ENCODE assay signal across 10 mouse cellular contexts in the genomic region with DNA sequence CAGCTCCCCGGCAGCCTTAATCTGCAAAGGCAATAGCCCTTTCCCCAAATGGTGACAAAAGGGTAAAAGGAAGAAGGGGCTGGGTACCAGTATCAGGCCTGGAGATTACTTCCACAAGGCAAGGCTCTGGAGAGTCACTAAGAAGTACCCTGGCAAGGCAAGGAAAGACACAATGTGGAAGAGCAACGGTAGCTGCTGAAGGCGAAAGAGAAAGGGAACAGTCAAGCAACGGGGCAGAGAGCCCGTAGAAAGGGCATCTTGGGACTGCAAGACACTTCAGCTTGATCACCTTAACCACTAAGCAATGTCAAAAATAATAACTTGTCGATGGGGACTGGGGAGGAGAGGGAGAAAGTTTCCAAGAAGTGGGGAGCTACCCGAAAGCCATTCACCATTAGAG.
DNase-seq lines count a peak whose midpoint lies in the region; ATAC-seq lines count a peak whose summit lies in the region.
"Had no signal": no experiment of that assay in that cellular context is flagged by ENCODE, and none has a peak within 500 bp of the region (broad histone marks: within the 10 kb centered on the region; RNA-seq: fewer than 3 reads in every experiment).

No protein-coding gene starts in this region.

- no peak overlapping the region; the same call in 1 of the 2 replicates for H3K27ac ChIP-seq in heart, embryonic 16.5 days (ENCODE audit: low read length)
- H3K27ac ChIP-seq in embryonic facial prominence, embryonic 12.5 days, result no peak overlapping the region
- H3K27ac ChIP-seq in hindbrain, embryonic 13.5 days, result no peak overlapping the region
- no peak overlapping the region for H3K27ac ChIP-seq in midbrain, embryonic 14.5 days (replicated peaks; ENCODE audit: low read depth, low read length)

- H3K4me1 ChIP-seq in heart, embryonic 16.5 days (ENCODE audit: control insufficient read depth, insufficient read depth, low read length), result peaks cover 45% of the 10 kb centered on the region
- H3K4me1 ChIP-seq in embryonic facial prominence, embryonic 12.5 days, result peaks cover 18% of the 10 kb centered on the region
- peaks cover 50% of the 10 kb centered on the region for H3K4me1 ChIP-seq in hindbrain, embryonic 13.5 days (replicated peaks)
- peaks cover 18% of the 10 kb centered on the region for H3K4me1 ChIP-seq in midbrain, embryonic 14.5 days (ENCODE audit: control insufficient read depth, insufficient read depth, low read length)

- DNase-seq in heart, adult 8-10 months (ENCODE audit: low spot score), result no peak
- DNase-seq in midbrain, embryonic 14.5 days, result no peak
- no peak for DNase-seq in adrenal gland, postnatal 4 days (ENCODE audit: low spot score in 2 of 2)
- DNase-seq in gastrocnemius, adult 18-20 months (ENCODE audit: low spot score), result no peak
- DNase-seq in layer of hippocampus, adult 8-10 months (ENCODE audit: low spot score in 2 of 2), result no peak
- DNase-seq: adrenal gland, postnatal 36 days; lung, postnatal 14 days had no signal

- no peak overlapping the region for H3K9ac ChIP-seq in heart, embryonic 16.5 days (ENCODE audit: low read length)
- H3K9ac ChIP-seq in embryonic facial prominence, embryonic 12.5 days, result peak overlapping the region; percentile 78
- H3K9ac ChIP-seq in hindbrain, embryonic 13.5 days, result peak overlapping the region; percentile 91
- H3K9ac ChIP-seq in midbrain, embryonic 14.5 days (replicated peaks; ENCODE audit: low read length), result peak overlapping the region; percentile 87

- WGBS in heart, embryonic 16.5 days, result 36% methylated on average over 7 of the region's 7 CpGs
- WGBS in embryonic facial prominence, embryonic 12.5 days, result 15% methylated on average over 7 of the region's 7 CpGs
- 22% methylated on average over 7 of the region's 7 CpGs for WGBS in hindbrain, embryonic 13.5 days
- WGBS in midbrain, embryonic 14.5 days, result 15% methylated on average over 7 of the region's 7 CpGs

- no peaks in the 10 kb centered on the region for H3K36me3 ChIP-seq in heart, embryonic 16.5 days (ENCODE audit: control insufficient read depth, insufficient read depth)
- H3K36me3 ChIP-seq in embryonic facial prominence, embryonic 12.5 days, result no peaks in the 10 kb centered on the region
- H3K36me3 ChIP-seq in hindbrain, embryonic 13.5 days, result no peaks in the 10 kb centered on the region
- no peaks in the 10 kb centered on the region for H3K36me3 ChIP-seq in midbrain, embryonic 14.5 days (ENCODE audit: control insufficient read depth, insufficient read depth, low read length)

- H3K4me2 ChIP-seq in heart, embryonic 16.5 days (ENCODE audit: low read depth, low read length), result peak overlapping the region; percentile 99
- H3K4me2 ChIP-seq in embryonic facial prominence, embryonic 12.5 days (replicated peaks), result peak overlapping the region; percentile 92
- peak overlapping the region; percentile 82 for H3K4me2 ChIP-seq in hindbrain, embryonic 13.5 days
- peak overlapping the region; percentile 86 for H3K4me2 ChIP-seq in midbrain, embryonic 14.5 days (ENCODE audit: low read length)

- H3K4me3 ChIP-seq in heart, embryonic 16.5 days (ENCODE audit: low read length), result peak overlapping the region; percentile 74
- peak overlapping the region; percentile 70 for H3K4me3 ChIP-seq in embryonic facial prominence, embryonic 12.5 days
- H3K4me3 ChIP-seq in hindbrain, embryonic 13.5 days, result peak overlapping the region; percentile 77
- peak overlapping the region; percentile 68 for H3K4me3 ChIP-seq in midbrain, embryonic 14.5 days (replicated peaks; ENCODE audit: low read depth, low read length)

- no peak for ATAC-seq in heart, embryonic 16.5 days (replicated peaks; ENCODE audit: extremely low read depth, insufficient read depth, low FRiP score)
- ATAC-seq in embryonic facial prominence, embryonic 12.5 days (ENCODE audit: insufficient number of reproducible peaks, insufficient read depth, low FRiP score, low TSS enrichment), result no peak
- ATAC-seq in hindbrain, embryonic 13.5 days (ENCODE audit: low FRiP score), result no peak
- no peak for ATAC-seq in midbrain, embryonic 14.5 days (ENCODE audit: low FRiP score, low TSS enrichment)

- no peaks in the 10 kb centered on the region for H3K9me3 ChIP-seq in heart, embryonic 16.5 days (replicated peaks; ENCODE audit: control insufficient read depth, low read length)
- H3K9me3 ChIP-seq in embryonic facial prominence, embryonic 12.5 days, result no peaks in the 10 kb centered on the region
- H3K9me3 ChIP-seq in hindbrain, embryonic 13.5 days, result no peaks in the 10 kb centered on the region
- H3K9me3 ChIP-seq in midbrain, embryonic 14.5 days (ENCODE audit: control insufficient read depth, low read length), result no peaks in the 10 kb centered on the region

- H3K27me3 ChIP-seq in heart, embryonic 16.5 days (ENCODE audit: control insufficient read depth, insufficient read depth, low read length), result peaks cover 3% of the 10 kb centered on the region
- peaks cover 8% of the 10 kb centered on the region for H3K27me3 ChIP-seq in embryonic facial prominence, embryonic 12.5 days
- peaks cover 23% of the 10 kb centered on the region for H3K27me3 ChIP-seq in hindbrain, embryonic 13.5 days
- peaks cover 13% of the 10 kb centered on the region; the same call in 1 of the 2 replicates for H3K27me3 ChIP-seq in midbrain, embryonic 14.5 days (ENCODE audit: control insufficient read depth, insufficient read depth, low read length)
